Mouse (Mus musculus) stomach, embryonic 14.5 days (tissue): ENCODE data around the gene Krtap19-9b. TPM values are rescaled to one million over a fixed set of nuclear protein-coding genes. Genes with fewer than 3 reads are reported as not detected.

Experiments used
- ATAC-seq: fragments of 200-750 bp; cut with Nextera tagmentation; 2 replicates; pipeline ENCODE4 v1.8.0; 2017; ENCODE audit warnings: low read depth, moderate TSS enrichment; ENCODE audit not compliant: insufficient number of reproducible peaks, insufficient read depth, low FRiP score
- H3K27ac ChIP-seq: fragments of 300-500 bp; sonication (generic); 2 replicates; pipeline ENCODE4 v1.5.1; 2014; ENCODE audit warnings: mild to moderate bottlenecking, low read length, moderate library complexity, mixed read lengths
- H3K27me3 ChIP-seq: fragments of 300-500 bp; sonication (generic); 2 replicates; pipeline ENCODE4 v1.6.1; 2014; ENCODE audit warnings: low read length, control low read depth, mixed read lengths; ENCODE audit not compliant: control insufficient read depth, insufficient read depth
- H3K36me3 ChIP-seq: fragments of 300-500 bp; sonication (generic); 2 replicates; pipeline ENCODE4 v1.6.1; 2014; ENCODE audit warnings: mild to moderate bottlenecking, control low read depth, low read length, moderate library complexity, mixed read lengths; ENCODE audit not compliant: control insufficient read depth, insufficient read depth
- H3K4me1 ChIP-seq: fragments of 300-500 bp; sonication (generic); 2 replicates; pipeline ENCODE4 v1.6.1; 2014; ENCODE audit warnings: low read length, control low read depth, mixed read lengths; ENCODE audit not compliant: control insufficient read depth, insufficient read depth
- H3K4me2 ChIP-seq: fragments of 300-500 bp; sonication (generic); replicated peaks from 2 replicates; pipeline ENCODE4 v1.6.1; 2014; ENCODE audit warnings: low read depth, low read length, control low read depth
- H3K4me3 ChIP-seq: fragments of 300-500 bp; sonication (generic); 2 replicates; pipeline ENCODE4 v1.5.1; 2014; ENCODE audit warnings: low read depth, low read length, control low read depth
- H3K9ac ChIP-seq: fragments of 300-500 bp; sonication (generic); replicated peaks from 2 replicates; pipeline ENCODE4 v1.6.1; 2014; ENCODE audit warnings: low read depth, mild to moderate bottlenecking, control low read depth, low read length, moderate library complexity, mixed read lengths
- H3K9me3 ChIP-seq: fragments of 300-500 bp; sonication (generic); 2 replicates; pipeline ENCODE4 v1.6.1; 2016; ENCODE audit warnings: low read depth, low read length, control low read depth; ENCODE audit not compliant: control insufficient read depth
- WGBS: fragments of 180-500 bp; shearing (Covaris S2); extraction: QIAGEN DNeasy Blood & Tissue Kit; methylation state at CpG from one replicate; pipeline ENCODE4 v1.1.7; 2014; 5-methylcytosine and 5-hydroxymethylcytosine counted together
- polyA plus RNA-seq: library from polyadenylated mRNA; unstranded; fragments of >200 nt; fragmentation: Nextera tagmentation; extraction: Ambion mirVana; gene quantifications from 2 replicates; pipeline ENCODE4 v1.2.1, GENCODE M21; 2014

Krtap19-9b gene
- polyA plus RNA-seq, result not detected in 2 replicates

DNA sequence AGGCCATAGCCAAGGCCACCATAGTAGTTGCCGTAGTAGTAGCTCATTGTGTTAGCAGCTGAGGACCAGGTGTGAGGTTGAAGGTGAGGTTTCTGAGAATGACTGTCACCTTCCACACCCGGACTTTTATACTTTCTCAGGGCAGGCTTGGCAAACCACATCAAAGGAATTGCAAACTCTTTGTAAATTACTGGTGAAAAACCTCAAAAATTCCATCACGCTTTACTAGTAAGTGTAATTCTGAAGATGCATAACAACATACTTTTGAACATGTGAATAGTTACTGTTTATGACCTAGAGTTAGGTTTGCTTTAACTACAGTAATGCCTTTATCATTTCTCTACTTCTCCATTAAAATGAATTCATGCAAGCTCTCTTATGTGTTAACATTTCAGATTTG lies at the start of gene Krtap19-9b:
Krtap19-9b (minus strand) TSS at position 101 of the 400 bp plus-strand sequence.
- 81% methylated on average over 3 of the region's 3 CpGs for WGBS
- no peaks in the 10 kb centered on the region for H3K36me3 ChIP-seq
- H3K27me3 ChIP-seq, result no peaks in the 10 kb centered on the region
- no peak within 1 kb of the TSS for H3K4me2 ChIP-seq
- no peaks in the 10 kb centered on the region for H3K4me1 ChIP-seq
- H3K9me3 ChIP-seq, result no peaks in the 10 kb centered on the region
- ATAC-seq, result no peak
- no peak within 1 kb of the TSS for H3K9ac ChIP-seq
- H3K27ac ChIP-seq, result no peak within 1 kb of the TSS
- no peak within 1 kb of the TSS for H3K4me3 ChIP-seq

DNA sequence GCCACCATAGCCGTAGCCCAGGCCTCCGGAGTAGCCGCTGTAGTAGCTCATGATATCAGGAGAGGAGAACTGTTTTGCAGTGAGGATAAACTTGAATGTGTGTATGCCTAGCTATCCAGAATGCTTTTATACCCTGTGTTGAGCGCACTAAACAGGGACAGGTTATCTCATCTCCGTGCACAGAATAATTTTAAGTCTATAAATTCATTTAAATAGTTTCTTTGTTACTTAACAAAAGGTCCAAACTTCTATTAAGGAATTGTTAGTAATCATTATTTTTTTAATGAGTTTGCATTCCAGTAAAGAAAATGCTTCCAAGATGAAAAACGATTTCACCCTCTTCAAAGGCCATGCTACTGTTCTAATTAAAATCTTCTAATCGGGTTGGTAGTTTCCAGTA lies 30.7 kb upstream of the Krtap19-9b start, which contains the start of gene Krtap16-3:
Krtap16-3 (minus strand) TSS at position 101 of the 400 bp plus-strand sequence.
- Histone ChIP-seq H3K4me1 (no peaks in the 10 kb centered on the region), H3K27ac (no peak within 1 kb of the TSS), H3K9ac (no peak within 1 kb of the TSS), H3K9me3 (no peaks in the 10 kb centered on the region), H3K4me3 (no peak within 1 kb of the TSS), H3K27me3 (no peaks in the 10 kb centered on the region), H3K4me2 (no peak within 1 kb of the TSS), H3K36me3 (no peaks in the 10 kb centered on the region)
- no peak for ATAC-seq
- WGBS, result 89% methylated on average over 7 of the region's 7 CpGs

DNA sequence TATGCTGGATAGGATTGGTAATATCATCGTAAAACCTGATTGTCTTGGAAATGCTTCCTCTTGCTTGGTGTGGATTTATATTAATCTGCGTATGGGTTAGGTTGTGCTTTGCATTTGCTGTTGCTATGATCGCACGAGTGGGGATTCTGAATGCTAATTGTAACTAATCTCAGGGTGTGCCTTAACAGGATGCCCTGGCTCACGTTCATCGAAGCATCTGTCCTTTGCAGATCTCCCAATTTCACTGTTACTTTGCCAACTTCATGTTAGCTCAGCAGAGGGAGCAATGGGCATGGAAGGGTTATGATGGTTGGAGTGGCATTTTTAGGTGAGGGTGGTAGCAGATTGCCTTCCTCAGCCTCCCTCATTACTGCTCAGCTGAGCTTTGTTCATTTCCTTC lies 9.0 kb upstream of the Krtap19-9b start:
- H3K36me3 ChIP-seq, result no peaks in the 10 kb centered on the region
- H3K27me3 ChIP-seq, result no peaks in the 10 kb centered on the region
- no peaks in the 10 kb centered on the region for H3K4me1 ChIP-seq
- H3K9me3 ChIP-seq, result no peaks in the 10 kb centered on the region
- no peak overlapping the region for H3K4me2 ChIP-seq
- ATAC-seq, result no peak
- no peak overlapping the region for H3K27ac ChIP-seq
- no peak overlapping the region for H3K9ac ChIP-seq
- H3K4me3 ChIP-seq, result no peak overlapping the region
- WGBS, result 91% methylated on average over 6 of the region's 6 CpGs

DNA sequence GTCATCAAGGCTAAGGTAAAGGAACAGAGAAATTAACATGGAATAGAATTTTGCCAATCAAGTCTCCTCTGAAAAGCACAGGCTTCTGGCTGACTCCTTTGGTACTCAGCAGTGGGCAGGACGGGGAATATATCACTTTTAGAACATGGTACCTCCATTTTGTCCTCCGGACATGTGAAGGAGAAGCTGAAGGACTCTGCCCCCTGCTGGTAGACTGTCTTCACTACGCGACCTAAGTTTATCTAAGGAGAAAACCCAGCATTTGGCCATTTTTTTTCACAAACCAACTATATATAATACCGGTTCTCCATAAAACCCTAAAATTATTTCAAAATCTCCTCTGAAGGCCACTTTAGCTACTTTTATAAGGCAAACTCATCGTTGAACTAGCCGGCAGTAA lies 6.2 kb upstream of the Krtap19-9b start:
- no peaks in the 10 kb centered on the region for H3K27me3 ChIP-seq
- no peaks in the 10 kb centered on the region for H3K9me3 ChIP-seq
- no peaks in the 10 kb centered on the region for H3K4me1 ChIP-seq
- no peak overlapping the region for H3K9ac ChIP-seq
- no peak overlapping the region for H3K4me2 ChIP-seq
- no peak for ATAC-seq
- no peak overlapping the region for H3K27ac ChIP-seq
- H3K4me3 ChIP-seq, result no peak overlapping the region
- 74% methylated on average over 7 of the region's 7 CpGs for WGBS
- H3K36me3 ChIP-seq, result no peaks in the 10 kb centered on the region

DNA sequence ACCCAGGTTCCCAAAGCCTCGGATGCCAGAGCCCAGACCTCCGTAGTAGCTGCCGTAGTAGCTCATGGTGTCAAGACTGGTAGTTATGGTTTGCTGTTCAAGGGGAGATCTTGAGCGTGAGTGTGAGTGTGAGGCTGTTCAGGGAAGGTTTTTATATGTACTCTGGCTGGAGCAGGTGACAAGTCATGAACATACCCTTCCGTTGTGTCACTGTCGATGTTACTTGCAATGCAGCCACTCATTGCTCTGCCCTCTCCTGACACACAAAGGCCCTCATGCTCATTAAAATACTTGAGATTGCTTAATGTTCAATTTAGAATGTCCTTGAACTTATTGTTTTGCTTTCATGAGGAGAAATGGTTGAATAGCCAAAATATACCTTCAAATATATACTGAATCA lies 35.7 kb downstream of the Krtap19-9b start, which contains the start of gene Krtap19-5:
Krtap19-5 (minus strand) TSS at position 101 of the 400 bp plus-strand sequence.
- Histone ChIP-seq H3K27me3 (no peaks in the 10 kb centered on the region), H3K9me3 (no peaks in the 10 kb centered on the region), H3K4me3 (no peak within 1 kb of the TSS), H3K4me1 (no peaks in the 10 kb centered on the region), H3K36me3 (no peaks in the 10 kb centered on the region), H3K4me2 (no peak within 1 kb of the TSS), H3K9ac (no peak within 1 kb of the TSS), H3K27ac (no peak within 1 kb of the TSS)
- WGBS, result 92% methylated on average over 6 of the region's 6 CpGs
- ATAC-seq, result no peak

DNA sequence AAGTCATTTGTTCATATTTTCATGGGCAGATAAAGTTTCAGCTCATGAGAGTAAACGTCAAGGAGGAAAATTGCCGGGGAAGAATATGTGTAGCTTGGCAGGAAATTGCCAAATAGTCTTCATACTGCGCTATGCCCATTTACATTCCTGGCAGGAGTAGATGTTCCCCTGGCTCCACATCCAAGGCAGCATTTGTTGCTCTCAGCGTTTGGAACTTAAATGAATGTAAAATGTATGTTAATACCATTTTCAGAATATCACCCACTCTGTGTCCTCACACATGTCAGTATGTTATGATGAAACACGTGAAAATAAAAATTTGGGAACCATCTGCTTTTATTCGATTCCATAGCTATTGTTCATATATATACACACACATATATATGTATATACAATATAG lies 45.2 kb downstream of the Krtap19-9b start:
- no peak overlapping the region for H3K4me3 ChIP-seq
- no peaks in the 10 kb centered on the region for H3K9me3 ChIP-seq
- no peaks in the 10 kb centered on the region for H3K4me1 ChIP-seq
- H3K36me3 ChIP-seq, result no peaks in the 10 kb centered on the region
- no peak overlapping the region for H3K27ac ChIP-seq
- H3K4me2 ChIP-seq, result no peak overlapping the region
- no peaks in the 10 kb centered on the region for H3K27me3 ChIP-seq
- no peak overlapping the region for H3K9ac ChIP-seq
- WGBS, result 84% methylated on average over 6 of the region's 6 CpGs
- ATAC-seq, result no peak

DNA sequence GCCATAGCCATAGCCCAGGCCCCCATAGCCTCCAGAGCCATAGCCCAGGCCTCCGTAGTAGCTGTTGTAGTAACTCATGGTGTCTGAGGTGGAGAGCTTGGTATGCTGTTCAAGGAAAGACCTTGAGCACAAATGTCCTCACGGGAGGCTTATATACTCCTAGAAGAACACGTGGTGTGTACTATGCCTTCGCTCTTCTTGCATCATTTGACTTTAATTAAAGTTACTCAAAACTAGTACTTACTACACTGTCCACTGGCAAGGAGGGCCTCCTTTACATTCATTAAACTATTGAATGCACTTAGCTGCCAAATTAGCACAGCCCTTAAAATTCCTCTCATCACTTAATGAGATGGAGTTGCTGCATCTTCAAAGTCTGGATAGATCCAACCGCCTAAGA lies 47.1 kb downstream of the Krtap19-9b start, which contains the start of gene Krtap19-4:
Krtap19-4 (minus strand) TSS at position 101 of the 400 bp plus-strand sequence.
- H3K4me2 ChIP-seq, result no peak within 1 kb of the TSS
- no peak for ATAC-seq
- no peaks in the 10 kb centered on the region for H3K27me3 ChIP-seq
- H3K9me3 ChIP-seq, result no peaks in the 10 kb centered on the region
- H3K36me3 ChIP-seq, result no peaks in the 10 kb centered on the region
- H3K9ac ChIP-seq, result no peak within 1 kb of the TSS
- no peak within 1 kb of the TSS for H3K4me3 ChIP-seq
- H3K27ac ChIP-seq, result no peak within 1 kb of the TSS
- WGBS, result 88% methylated on average over 5 of the region's 5 CpGs
- H3K4me1 ChIP-seq, result no peaks in the 10 kb centered on the region

Other genes with a start within 250 kb of the Krtap19-9b start
- not detected in 2 replicates for gene 2310061N02Rik, start 224.3 kb downstream of the Krtap19-9b start, polyA plus RNA-seq
- not detected in 2 replicates for gene Krtap13-1, start 203.4 kb downstream of the Krtap19-9b start, polyA plus RNA-seq
- not detected in 2 replicates for gene Krtap13, start 180.6 kb downstream of the Krtap19-9b start, polyA plus RNA-seq
- gene 2310034C09Rik, start 173.4 kb downstream of the Krtap19-9b start, polyA plus RNA-seq, result not detected in 2 replicates
- not detected in 2 replicates for gene 2310057N15Rik, start 158.1 kb downstream of the Krtap19-9b start, polyA plus RNA-seq
- not detected in 2 replicates for gene Gm5965, start 154.4 kb downstream of the Krtap19-9b start, polyA plus RNA-seq
- gene Gm20741, start 120.0 kb downstream of the Krtap19-9b start, polyA plus RNA-seq, result not detected in 2 replicates
- not detected in 2 replicates for gene Krtap15, start 112.0 kb downstream of the Krtap19-9b start, polyA plus RNA-seq
- gene Krtap14, start 106.1 kb downstream of the Krtap19-9b start, polyA plus RNA-seq, result not detected in 2 replicates
- gene Krtap19-1, start 62.9 kb downstream of the Krtap19-9b start, polyA plus RNA-seq, result not detected in 2 replicates
- gene Krtap19-2, start 58.0 kb downstream of the Krtap19-9b start, polyA plus RNA-seq, result not detected in 2 replicates
- gene Krtap19-3, start 54.2 kb downstream of the Krtap19-9b start, polyA plus RNA-seq, result not detected in 2 replicates
- gene Krtap19-4, start 47.2 kb downstream of the Krtap19-9b start, polyA plus RNA-seq, result not detected in 2 replicates
- not detected in 2 replicates for gene Krtap19-5, start 35.8 kb downstream of the Krtap19-9b start, polyA plus RNA-seq
- not detected in 2 replicates for gene Krtap16-3, start 30.6 kb upstream of the Krtap19-9b start, polyA plus RNA-seq
- gene Krtap22-2, start 78.5 kb upstream of the Krtap19-9b start, polyA plus RNA-seq, result not detected in 2 replicates
- gene Gm10229, start 83.0 kb upstream of the Krtap19-9b start, polyA plus RNA-seq, result not detected in 2 replicates
- not detected in 2 replicates for gene Krtap6-1, start 99.4 kb upstream of the Krtap19-9b start, polyA plus RNA-seq
- not detected in 2 replicates for gene Gm10228, start 109.2 kb upstream of the Krtap19-9b start, polyA plus RNA-seq
- not detected in 2 replicates for gene Krtap6-5, start 115.6 kb upstream of the Krtap19-9b start, polyA plus RNA-seq
- not detected in 2 replicates for gene 1110025L11Rik, start 131.7 kb upstream of the Krtap19-9b start, polyA plus RNA-seq
- gene Krtap6-3, start 151.8 kb upstream of the Krtap19-9b start, polyA plus RNA-seq, result not detected in 2 replicates
- not detected in 2 replicates for gene Gm6358, start 208.6 kb upstream of the Krtap19-9b start, polyA plus RNA-seq
- gene Gm10061, start 218.8 kb upstream of the Krtap19-9b start, polyA plus RNA-seq, result not detected in 2 replicates
- gene Gm9789, start 225.7 kb upstream of the Krtap19-9b start, polyA plus RNA-seq, result not detected in 2 replicates
- not detected in 2 replicates for gene Gm7735, start 237.2 kb upstream of the Krtap19-9b start, polyA plus RNA-seq
- not detected in 2 replicates for gene 1110057P08Rik, start 242.5 kb upstream of the Krtap19-9b start, polyA plus RNA-seq